Mouse (Mus musculus) gastrocnemius, postnatal 4 days (tissue): ENCODE results near the gene Enox1. TPM values are rescaled to one million over a fixed set of nuclear protein-coding genes. Genes with fewer than 3 reads are reported as not detected.

Experiments used
- DNase-seq, 2 experiments: peaks; one replicate each; pipeline ENCODE4 v3.0.0; 2021 to 2022; ENCODE audit warnings: low spot score in 2 of 2, mixed read lengths in 2 of 2
- total RNA-seq, 2 experiments: library from RNA; stranded (reverse); gene quantifications; 2 replicates each; pipeline ENCODE4 v1.2.3; 2021

Gene Enox1
- total RNA-seq, 2 experiments from 2014 or later = 14.3 to 17.3 TPM

- DNase-seq = no peak
Measured at GRCm38 (mm10) chr14:77368411-77368810, 211.8 kb downstream of the Enox1 start.

GRCm38 (mm10) chr14:77369070-77369469 lies 212.5 kb downstream of the Enox1 start:
- DNase-seq = no peak

GRCm38 (mm10) chr14:77370521-77370920 lies 214.0 kb downstream of the Enox1 start:
- DNase-seq = no peak

- no peak for DNase-seq
Measured at GRCm38 (mm10) chr14:77371977-77372376, 215.4 kb downstream of the Enox1 start.

GRCm38 (mm10) chr14:77373119-77373518 lies 216.6 kb downstream of the Enox1 start:
- DNase-seq = no peak

- DNase-seq = no peak
Measured at GRCm38 (mm10) chr14:77375054-77375453, 218.5 kb downstream of the Enox1 start.

- no peak for DNase-seq
Measured at GRCm38 (mm10) chr14:77375618-77376017, 219.1 kb downstream of the Enox1 start.

- no peak for DNase-seq
Measured at GRCm38 (mm10) chr14:77376731-77377130, 220.2 kb downstream of the Enox1 start.

- no peak for DNase-seq
Measured at GRCm38 (mm10) chr14:77377439-77377838, 220.9 kb downstream of the Enox1 start.

- no peak for DNase-seq
Measured at GRCm38 (mm10) chr14:77377873-77378272, 221.3 kb downstream of the Enox1 start.

- no peak for DNase-seq
Measured at GRCm38 (mm10) chr14:77381532-77381931, 225.0 kb downstream of the Enox1 start.

GRCm38 (mm10) chr14:77385621-77386020 lies 229.1 kb downstream of the Enox1 start:
- no peak for DNase-seq

- DNase-seq = no peak
Measured at GRCm38 (mm10) chr14:77387877-77388276, 231.3 kb downstream of the Enox1 start.

- DNase-seq = no peak
Measured at GRCm38 (mm10) chr14:77389276-77389675, 232.7 kb downstream of the Enox1 start.

GRCm38 (mm10) chr14:77392476-77392875 lies 235.9 kb downstream of the Enox1 start:
- DNase-seq = no peak

GRCm38 (mm10) chr14:77406241-77407114 lies 249.9 kb downstream of the Enox1 start:
- no peak for DNase-seq

GRCm38 (mm10) chr14:77409271-77409940 lies 252.8 kb downstream of the Enox1 start:
- no peak for DNase-seq

- DNase-seq = no peak
Measured at GRCm38 (mm10) chr14:77410354-77410753, 253.8 kb downstream of the Enox1 start.

GRCm38 (mm10) chr14:77413106-77413505 lies 256.5 kb downstream of the Enox1 start:
- no peak for DNase-seq

GRCm38 (mm10) chr14:77416358-77416757 lies 259.8 kb downstream of the Enox1 start:
- no peak for DNase-seq

- DNase-seq = no peak
Measured at GRCm38 (mm10) chr14:77421031-77421430, 264.5 kb downstream of the Enox1 start.

GRCm38 (mm10) chr14:77423194-77423593 lies 266.6 kb downstream of the Enox1 start:
- DNase-seq = no peak
